32 mouse cellular contexts compared by ENCODE assay signal in the genomic region with DNA sequence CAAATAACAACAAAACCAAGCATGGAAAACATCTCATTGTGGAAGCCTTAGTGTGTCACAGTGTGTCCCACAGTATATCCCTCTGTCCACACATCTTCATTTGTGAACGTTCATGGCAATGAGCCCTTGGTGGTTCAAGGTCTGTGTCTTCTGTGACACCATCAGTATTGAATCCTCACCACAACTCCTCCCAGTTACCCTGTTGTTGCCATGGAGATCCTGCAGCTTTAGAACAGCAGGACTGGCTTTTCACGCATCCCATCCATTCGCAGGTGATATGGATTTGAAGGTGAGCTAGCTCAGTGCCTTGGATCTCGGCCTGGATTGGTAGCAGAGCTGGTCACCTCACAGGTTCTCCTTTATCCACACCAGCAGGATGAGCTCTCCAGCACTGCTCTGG.
DNase-seq lines count a peak whose midpoint lies in the region; ATAC-seq and TF ChIP-seq lines count a peak whose summit lies in the region.
"Had no signal": no experiment of that assay in that cellular context is flagged by ENCODE, and none has a peak within 500 bp of the region (broad histone marks: within the 10 kb centered on the region; RNA-seq: fewer than 3 reads in every experiment).

No protein-coding gene starts in this region.

- H3K36me3 ChIP-seq in forebrain, postnatal 0 days (ENCODE audit: insufficient read depth) = no peaks in the 10 kb centered on the region
- H3K36me3 ChIP-seq in forebrain, embryonic 12.5 days (replicated peaks) = no peaks in the 10 kb centered on the region
- no peaks in the 10 kb centered on the region for H3K36me3 ChIP-seq in midbrain, embryonic 13.5 days
- no peaks in the 10 kb centered on the region for H3K36me3 ChIP-seq in midbrain, embryonic 10.5 days
- no peaks in the 10 kb centered on the region for H3K36me3 ChIP-seq in midbrain, embryonic 15.5 days (replicated peaks)
- no peaks in the 10 kb centered on the region for H3K36me3 ChIP-seq in heart, adult 2 months (ENCODE audit: control insufficient read depth, insufficient read depth, low read length)
- H3K36me3 ChIP-seq: embryonic facial prominence, embryonic 10.5 days; embryonic facial prominence, embryonic 13.5 days; G1E; heart, embryonic 12.5 days; heart, embryonic 15.5 days; hindbrain, embryonic 10.5 days had no signal

- no peak overlapping the region for H3K9ac ChIP-seq in forebrain, postnatal 0 days
- no peak overlapping the region for H3K9ac ChIP-seq in forebrain, embryonic 12.5 days
- no peak overlapping the region for H3K9ac ChIP-seq in midbrain, embryonic 13.5 days (replicated peaks)
- H3K9ac ChIP-seq in midbrain, embryonic 15.5 days = no peak overlapping the region
- H3K9ac ChIP-seq in heart, adult 2 months (ENCODE audit: low read depth, low read length) = no peak overlapping the region
- H3K9ac ChIP-seq: embryonic facial prominence, embryonic 13.5 days; forebrain, embryonic 13.5 days; heart, embryonic 12.5 days; heart, embryonic 15.5 days; hindbrain, embryonic 14.5 days had no signal

- no peaks in the 10 kb centered on the region for H3K27me3 ChIP-seq in forebrain, postnatal 0 days (ENCODE audit: insufficient read depth, low read length)
- H3K27me3 ChIP-seq in forebrain, embryonic 12.5 days = no peaks in the 10 kb centered on the region
- no peaks in the 10 kb centered on the region for H3K27me3 ChIP-seq in midbrain, embryonic 13.5 days
- no peaks in the 10 kb centered on the region for H3K27me3 ChIP-seq in midbrain, embryonic 10.5 days (ENCODE audit: low read depth, poor library complexity, severe bottlenecking)
- no peaks in the 10 kb centered on the region for H3K27me3 ChIP-seq in midbrain, embryonic 15.5 days (replicated peaks)
- no peaks in the 10 kb centered on the region for H3K27me3 ChIP-seq in heart, adult 2 months (ENCODE audit: control insufficient read depth, insufficient read depth, low read length)
- H3K27me3 ChIP-seq: CH12.LX; embryonic facial prominence, embryonic 13.5 days; forebrain, embryonic 13.5 days; heart, embryonic 12.5 days; heart, embryonic 15.5 days; Patski had no signal

- H3K4me3 ChIP-seq in forebrain, postnatal 0 days (ENCODE audit: low read depth, low read length) = no peak overlapping the region
- no peak overlapping the region for H3K4me3 ChIP-seq in forebrain, embryonic 12.5 days (replicated peaks)
- H3K4me3 ChIP-seq in midbrain, embryonic 13.5 days (replicated peaks) = no peak overlapping the region
- no peak overlapping the region for H3K4me3 ChIP-seq in midbrain, embryonic 10.5 days
- H3K4me3 ChIP-seq in midbrain, embryonic 15.5 days = no peak overlapping the region
- H3K4me3 ChIP-seq in heart, adult 2 months = no peak overlapping the region
- H3K4me3 ChIP-seq: embryonic facial prominence, embryonic 10.5 days; embryonic facial prominence, embryonic 13.5 days; erythroblast, embryonic 14.5 days; forebrain, embryonic 13.5 days; heart, embryonic 12.5 days; heart, embryonic 15.5 days; hindbrain, embryonic 10.5 days had no signal

- no peak for DNase-seq in forebrain, postnatal 0 days
- DNase-seq in midbrain, embryonic 10.5 days (ENCODE audit: low spot score) = no peak
- peak; percentile 5 for DNase-seq in R1 (ENCODE audit: low read depth, low spot score)
- no peak for DNase-seq in ovary, postnatal 36 days (ENCODE audit: low spot score)
- DNase-seq in heart, adult 2 months = no peak
- DNase-seq: adrenal gland, adult 2 months; adrenal gland, postnatal 14 days; B cell, adult 2 months; cerebellum, adult 11-12 months; cerebellum, adult 8-10 months; cerebellum, postnatal 10 days; cerebellum, postnatal 36 days; embryo, embryonic 11 days; gastrocnemius, postnatal 10 days; heart, adult 11 months; heart, postnatal 10 days; heart, postnatal 36 days had no signal

- H3K79me2 ChIP-seq in heart, adult 2 months (replicated peaks; ENCODE audit: control insufficient read depth, insufficient read depth, low read length) = no peaks in the 10 kb centered on the region

- H3K4me2 ChIP-seq in forebrain, postnatal 0 days (ENCODE audit: low read depth) = no peak overlapping the region
- H3K4me2 ChIP-seq in forebrain, embryonic 12.5 days = no peak overlapping the region
- no peak overlapping the region for H3K4me2 ChIP-seq in midbrain, embryonic 13.5 days (replicated peaks)
- H3K4me2 ChIP-seq in midbrain, embryonic 15.5 days = no peak overlapping the region
- H3K4me2 ChIP-seq: embryonic facial prominence, embryonic 13.5 days; forebrain, embryonic 13.5 days; heart, embryonic 12.5 days; heart, embryonic 15.5 days; hindbrain, embryonic 14.5 days had no signal

- H3K4me1 ChIP-seq in forebrain, postnatal 0 days (ENCODE audit: insufficient read depth) = no peaks in the 10 kb centered on the region
- peaks cover 3% of the 10 kb centered on the region; the same call in 1 of the 2 replicates for H3K4me1 ChIP-seq in forebrain, embryonic 12.5 days
- no peaks in the 10 kb centered on the region for H3K4me1 ChIP-seq in midbrain, embryonic 13.5 days (replicated peaks)
- no peaks in the 10 kb centered on the region for H3K4me1 ChIP-seq in midbrain, embryonic 10.5 days
- H3K4me1 ChIP-seq in midbrain, embryonic 15.5 days = 0 out of 2 replicates have a peak, but pooled peaks cover 3% of the 10 kb centered on the region
- no peaks in the 10 kb centered on the region for H3K4me1 ChIP-seq in heart, adult 2 months (ENCODE audit: control insufficient read depth, insufficient read depth, low read length)
- H3K4me1 ChIP-seq: embryonic facial prominence, embryonic 10.5 days; embryonic facial prominence, embryonic 13.5 days; heart, embryonic 12.5 days had no signal

- 0 out of 2 replicates have a peak, but pooled peaks have one; percentile 12 for ATAC-seq in forebrain, postnatal 0 days
- ATAC-seq in forebrain, embryonic 12.5 days (ENCODE audit: low FRiP score) = no peak
- ATAC-seq in midbrain, embryonic 13.5 days = 0 out of 2 replicates have a peak, but pooled peaks have one; percentile 61
- peak; percentile 57 for ATAC-seq in midbrain, embryonic 15.5 days (replicated peaks)
- ATAC-seq: forebrain, embryonic 13.5 days; intestine, postnatal 0 days; Patski had no signal

- TF ChIP-seq EP300 in heart, adult 2 months (IDR thresholded peaks at IDR 0.05; ENCODE audit: insufficient read depth, low read depth, low read length) = no peak

- 78% methylated on average over 4 of the region's 4 CpGs for WGBS in forebrain, postnatal 0 days
- WGBS in forebrain, embryonic 12.5 days = 78% methylated on average over 4 of the region's 4 CpGs
- whole genome bisulfite sequencing in midbrain, embryonic 13.5 days = 66% methylated on average over 4 of the region's 4 CpGs
- WGBS in midbrain, embryonic 10.5 days = 75% methylated on average over 4 of the region's 4 CpGs
- 61% methylated on average over 4 of the region's 4 CpGs for WGBS in midbrain, embryonic 15.5 days
- 88% methylated on average over 4 of the region's 4 CpGs for WGBS in heart, adult 2 months

- TF ChIP-seq POLR2A in heart, adult 2 months (IDR thresholded peaks at IDR 0.05; ENCODE audit: insufficient read depth, low read depth, low read length) = no peak

- TF ChIP-seq CTCF in forebrain, postnatal 0 days (IDR thresholded peaks at IDR 0.05; ENCODE audit: low read depth) = no peak
- TF ChIP-seq CTCF in heart, adult 2 months (IDR thresholded peaks at IDR 0.05) = no peak

- intact Hi-C loops in heart, adult 2 months (cut with DNase I) = loop anchor here (5.0 kb wide), 1 partner anchor 395 kb away; no protein-coding TSS in a partner anchor

- no peak overlapping the region for H3K27ac ChIP-seq in forebrain, postnatal 0 days (ENCODE audit: low read depth, low read length)
- H3K27ac ChIP-seq in forebrain, embryonic 12.5 days = no peak overlapping the region
- no peak overlapping the region for H3K27ac ChIP-seq in midbrain, embryonic 13.5 days
- H3K27ac ChIP-seq in midbrain, embryonic 10.5 days (replicated peaks) = no peak overlapping the region
- H3K27ac ChIP-seq in midbrain, embryonic 15.5 days = no peak overlapping the region
- H3K27ac ChIP-seq in heart, adult 2 months = no peak overlapping the region
- H3K27ac ChIP-seq: embryonic facial prominence, embryonic 10.5 days; embryonic facial prominence, embryonic 13.5 days; forebrain, embryonic 13.5 days; heart, embryonic 15.5 days; hindbrain, embryonic 10.5 days; hindbrain, embryonic 14.5 days had no signal

- H3K9me3 ChIP-seq in forebrain, postnatal 0 days (ENCODE audit: low read length) = no peaks in the 10 kb centered on the region
- H3K9me3 ChIP-seq in forebrain, embryonic 12.5 days = no peaks in the 10 kb centered on the region
- H3K9me3 ChIP-seq in midbrain, embryonic 13.5 days = no peaks in the 10 kb centered on the region
- no peaks in the 10 kb centered on the region for H3K9me3 ChIP-seq in midbrain, embryonic 10.5 days (replicated peaks)
- H3K9me3 ChIP-seq in midbrain, embryonic 15.5 days = no peaks in the 10 kb centered on the region
- H3K9me3 ChIP-seq: embryonic facial prominence, embryonic 10.5 days; embryonic facial prominence, embryonic 13.5 days; forebrain, embryonic 13.5 days; heart, embryonic 12.5 days; heart, embryonic 15.5 days; hindbrain, embryonic 10.5 days had no signal
